Mouse (Mus musculus) embryo, embryonic 11 days (tissue): ENCODE measurements around the gene Ttc6.

Experiments used
- DNase-seq: peaks from one replicate; pipeline ENCODE4 v3.0.0-alpha.2; 2015

Gene Ttc6

GRCm38 (mm10) chr12:57563909-57564308 lies at the start of gene Ttc6:
Gene Ttc6 (plus strand): TSS chr12:57564113.
- no peak for DNase-seq

- DNase-seq, result no peak
Measured at GRCm38 (mm10) chr12:57514552-57514951, 49.4 kb upstream of the Ttc6 start.

DNA sequence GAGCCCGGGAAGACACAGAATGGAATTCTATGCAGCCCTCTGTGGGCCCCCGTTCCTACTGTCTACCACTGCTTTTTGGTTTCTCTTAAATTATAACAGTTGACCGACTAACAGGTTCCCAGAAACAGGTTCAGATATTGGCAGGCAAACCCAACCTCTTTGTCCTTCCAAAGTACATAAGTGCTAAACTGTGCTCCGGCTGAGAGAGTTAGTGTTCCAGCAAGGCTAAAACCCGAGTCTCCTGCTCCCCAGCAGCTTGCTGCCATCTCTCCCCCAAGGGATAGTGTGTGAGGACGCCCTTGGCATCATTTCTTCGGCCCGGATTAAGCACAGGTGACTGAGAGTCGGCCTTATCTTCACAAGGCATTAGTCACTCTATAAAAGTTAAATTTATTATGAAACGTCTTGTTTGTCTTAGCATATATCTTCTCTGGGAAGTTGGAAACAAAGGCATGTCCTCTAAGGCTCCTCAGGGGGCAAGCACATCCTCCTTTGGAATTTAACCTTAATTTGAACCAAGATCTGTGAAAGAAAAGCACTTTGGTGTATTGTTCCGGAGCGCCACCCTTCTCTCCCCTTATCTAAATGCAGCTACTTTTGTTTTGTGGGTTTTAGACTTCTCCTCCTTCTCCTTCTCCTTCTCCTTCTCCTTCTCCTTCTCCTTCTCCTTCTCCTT lies 48.1 kb upstream of the Ttc6 start:
- no peak for DNase-seq

- no peak for DNase-seq
Measured at GRCm38 (mm10) chr12:57528335-57528734, 35.6 kb upstream of the Ttc6 start.

DNA sequence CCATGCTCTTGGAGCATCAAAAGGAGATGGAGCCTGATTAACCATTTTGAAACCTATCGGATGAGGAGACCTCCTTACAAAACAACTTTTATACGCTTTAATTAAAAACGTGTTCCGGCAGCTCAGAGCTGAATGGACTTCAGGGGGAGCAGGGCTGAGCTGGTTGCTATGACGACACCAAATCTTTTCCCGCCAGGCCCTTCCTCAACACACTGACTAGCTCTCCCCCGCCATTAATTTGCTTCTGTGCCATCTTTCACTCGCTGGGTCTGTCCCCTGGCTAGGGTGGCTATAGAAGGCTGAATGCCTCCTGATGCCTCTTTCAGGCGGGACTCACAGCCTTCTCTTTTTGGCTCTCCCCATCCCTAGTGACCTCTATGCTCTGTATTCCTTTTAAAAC lies 33.4 kb upstream of the Ttc6 start:
- peak; percentile 61 for DNase-seq

DNA sequence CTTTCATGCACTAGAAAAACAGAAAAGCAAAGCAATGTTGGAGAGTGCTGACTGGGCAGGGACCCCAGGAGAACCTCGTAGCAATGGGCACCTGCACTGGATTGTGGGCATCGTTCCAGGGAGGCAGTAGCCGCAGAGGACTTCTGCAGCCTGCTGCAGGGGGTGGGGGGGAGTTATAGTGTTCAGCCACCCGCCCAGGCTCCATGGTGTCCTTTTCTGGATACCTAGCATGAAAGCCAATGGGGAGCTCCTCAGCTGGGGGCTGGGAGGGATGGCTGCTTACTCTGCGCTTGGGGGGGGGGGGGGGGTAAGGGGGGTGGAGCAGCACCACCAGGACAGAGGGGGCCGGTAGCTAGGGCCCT lies 29.4 kb upstream of the Ttc6 start:
- peak; percentile 17 for DNase-seq

DNA sequence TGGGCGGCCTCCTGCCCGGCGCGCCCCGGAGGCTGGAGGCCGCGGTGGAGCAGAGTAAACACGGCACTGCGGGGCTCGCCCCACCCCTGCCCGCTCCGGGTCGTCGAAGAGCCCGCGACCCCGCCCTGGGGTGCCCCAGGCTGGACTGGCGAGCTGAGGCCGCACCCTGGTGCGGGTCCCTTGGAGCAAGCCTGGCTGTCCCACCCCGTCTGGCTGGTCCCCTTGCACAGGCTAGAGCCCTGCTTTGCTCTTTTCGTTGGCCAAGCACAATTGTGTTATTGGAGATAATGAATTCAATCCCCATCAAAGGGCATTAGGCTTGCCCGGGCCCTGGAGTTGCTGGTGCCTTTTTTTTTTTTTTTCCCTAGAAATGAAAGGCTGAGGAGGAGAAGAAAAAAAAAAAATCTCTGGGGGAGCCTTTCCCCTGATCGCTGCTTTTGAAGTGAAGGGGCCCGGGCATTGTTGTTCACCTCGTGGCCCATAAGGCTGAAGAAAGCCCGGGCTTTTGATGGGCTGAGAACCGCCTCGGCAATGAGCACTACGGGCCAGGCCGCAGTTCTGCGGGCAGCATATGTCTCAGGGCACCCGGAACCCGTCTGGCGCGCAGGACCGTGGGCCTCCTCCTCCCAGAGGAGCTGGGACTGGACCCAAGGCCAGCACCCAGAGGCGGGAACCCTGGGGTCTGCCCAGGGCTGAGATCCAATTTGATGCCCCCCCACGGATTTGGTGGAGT lies 28.9 kb upstream of the Ttc6 start:
- DNase-seq, result peak; percentile 65

DNA sequence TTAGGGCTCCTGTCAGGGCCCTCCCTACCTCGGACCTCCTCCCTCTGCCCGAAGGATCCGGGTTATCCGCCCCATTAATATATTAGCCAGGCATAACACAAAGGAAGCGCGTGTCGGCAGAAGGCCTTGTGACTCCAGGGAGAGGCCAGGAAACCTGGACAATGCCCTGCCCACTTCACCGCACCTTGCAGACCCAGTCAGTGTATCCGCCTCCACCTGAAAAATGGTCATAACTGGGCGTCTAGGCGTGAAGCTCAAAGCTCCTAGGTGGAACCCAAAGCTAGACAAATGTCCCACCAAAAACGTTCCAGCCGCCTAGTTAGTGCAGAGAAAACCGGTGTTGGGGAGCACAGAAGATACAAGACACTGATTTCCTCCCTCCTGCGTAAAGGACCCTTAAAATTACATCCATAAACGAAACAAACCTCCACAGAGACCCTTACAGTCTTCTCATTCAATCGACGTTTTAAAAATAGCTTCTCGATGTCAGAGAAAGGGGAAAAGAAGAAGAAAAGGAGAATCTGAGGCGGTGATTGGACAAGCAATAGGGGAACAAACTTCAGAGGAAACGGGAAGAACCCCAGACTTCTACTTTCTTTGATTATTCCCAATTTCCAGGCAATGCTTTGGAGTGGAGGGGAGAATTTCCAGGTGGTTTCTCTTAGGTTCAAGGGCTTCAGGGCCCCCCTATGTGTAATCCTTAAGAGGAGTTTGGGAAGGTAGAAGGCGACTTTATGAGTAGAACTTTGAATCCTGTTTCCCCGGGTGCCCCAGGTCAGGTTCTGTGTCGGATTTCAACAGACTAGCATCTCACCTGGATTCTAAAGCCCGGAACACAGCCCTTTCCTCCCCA lies 27.6 kb upstream of the Ttc6 start:
- peak; percentile 40 for DNase-seq

DNA sequence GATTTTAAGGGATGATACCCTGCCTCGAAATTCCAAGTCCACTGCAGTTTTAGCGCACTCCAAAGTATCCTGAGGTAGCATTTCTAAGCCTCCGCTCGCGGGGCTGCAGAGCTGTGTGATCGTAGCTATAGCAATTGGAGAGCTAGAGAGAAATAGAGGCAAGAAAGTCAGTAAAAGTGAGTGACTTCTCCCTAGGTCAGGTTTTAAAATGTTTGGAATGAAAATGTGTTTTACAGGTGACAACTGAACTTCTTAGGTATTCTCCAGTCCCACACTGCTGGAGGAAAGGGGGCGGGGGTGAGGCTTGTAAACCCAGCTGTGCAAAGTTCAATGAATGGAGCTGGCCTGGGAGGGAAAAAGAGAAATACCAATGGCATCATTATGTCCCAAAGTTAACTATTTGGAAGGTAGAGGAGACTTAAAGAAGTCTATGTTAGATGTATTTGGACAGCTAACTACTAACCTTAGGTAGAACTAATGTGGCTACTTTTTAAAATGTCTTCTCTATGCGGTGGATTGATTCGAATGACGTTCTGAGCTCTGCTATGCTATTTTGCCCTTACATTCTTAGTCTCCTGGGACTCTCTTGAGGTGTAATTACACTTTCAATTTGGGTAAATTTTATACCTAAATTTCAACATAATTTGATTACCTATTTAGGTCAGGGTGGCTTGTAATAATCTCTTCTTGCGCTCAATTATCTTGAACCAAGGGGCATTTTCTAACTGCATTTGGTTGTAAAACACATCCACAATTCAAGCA lies 26.8 kb upstream of the Ttc6 start:
- peak; percentile 58 for DNase-seq

- DNase-seq, result peak; percentile 45
Measured at GRCm38 (mm10) chr12:57537791-57538587, 25.9 kb upstream of the Ttc6 start.

- peak; percentile 81 for DNase-seq
Measured at GRCm38 (mm10) chr12:57538588-57539550, 25.0 kb upstream of the Ttc6 start.

GRCm38 (mm10) chr12:57539551-57539985 lies 24.3 kb upstream of the Ttc6 start:
- DNase-seq, result peak; percentile 58

- peak; percentile 34 for DNase-seq
Measured at GRCm38 (mm10) chr12:57541118-57541517, 22.8 kb upstream of the Ttc6 start.

- DNase-seq, result peak; percentile 70
Measured at GRCm38 (mm10) chr12:57541931-57542745, 21.8 kb upstream of the Ttc6 start.

GRCm38 (mm10) chr12:57542746-57543626 lies 20.9 kb upstream of the Ttc6 start:
- peak; percentile 39 for DNase-seq

GRCm38 (mm10) chr12:57543627-57543991 lies 20.3 kb upstream of the Ttc6 start:
- DNase-seq, result peak; percentile 37

DNA sequence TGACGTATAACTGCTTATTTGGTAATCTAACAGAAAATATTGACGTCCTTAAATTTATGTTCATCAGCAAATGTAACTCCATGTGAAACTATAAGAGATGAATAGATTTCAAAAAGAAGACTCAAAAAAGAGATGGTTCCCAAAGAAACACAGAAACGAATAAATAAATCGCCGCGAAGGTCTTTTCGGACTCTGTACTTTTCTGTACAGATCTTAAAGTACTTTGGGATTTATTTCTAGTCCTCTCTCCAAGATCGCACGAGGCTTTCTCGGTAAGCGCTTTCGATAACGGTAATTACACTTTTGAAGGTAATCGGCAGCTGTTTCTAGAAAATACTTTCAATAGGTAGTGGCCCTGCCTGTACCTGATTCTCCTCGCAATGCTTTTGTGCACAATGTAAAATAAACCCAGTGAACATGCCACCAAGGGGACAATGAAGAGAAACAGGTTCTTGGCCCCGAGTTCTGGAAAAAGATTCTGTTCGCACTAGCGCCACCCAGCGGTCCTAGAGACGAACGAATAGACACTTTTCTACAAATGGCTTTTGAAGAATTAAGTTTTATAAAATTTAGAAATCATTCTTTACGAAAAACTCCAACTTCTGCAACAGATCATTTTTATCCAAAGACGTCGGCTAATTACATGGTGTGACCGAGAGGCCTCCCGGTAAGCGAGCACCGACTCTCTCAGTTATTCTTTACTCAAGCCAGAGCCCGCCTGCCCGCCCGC lies 19.1 kb upstream of the Ttc6 start:
- peak; percentile 88 for DNase-seq
